Mouse (Mus musculus) intestine, embryonic 14.5 days (tissue): ENCODE data around the gene Tnpo3. TPM values are rescaled to one million over a fixed set of nuclear protein-coding genes. Genes with fewer than 3 reads are reported as not detected.

ENCODE experiments used
- ATAC-seq: fragments of 200-750 bp; cut with Nextera tagmentation; replicated peaks from 2 replicates; pipeline ENCODE4 v1.8.0; 2017; ENCODE audit warnings: low read depth, moderate number of reproducible peaks, moderate TSS enrichment, moderate library complexity; ENCODE audit not compliant: low FRiP score, low TSS enrichment
- DNase-seq: peaks from one replicate; pipeline ENCODE4 v3.0.0-alpha.2; 2018; ENCODE audit warnings: low spot score
- H3K27ac ChIP-seq: fragments of 300-500 bp; sonication (generic); 2 replicates; pipeline ENCODE4 v1.5.1; 2014; ENCODE audit warnings: low read depth, mild to moderate bottlenecking, control low read depth
- H3K27me3 ChIP-seq: fragments of 300-500 bp; sonication (generic); replicated peaks from 2 replicates; pipeline ENCODE4 v1.6.1; 2014; ENCODE audit warnings: low read length, control low read depth; ENCODE audit not compliant: control insufficient read depth, insufficient read depth
- H3K36me3 ChIP-seq: fragments of 300-500 bp; sonication (generic); 2 replicates; pipeline ENCODE4 v1.6.1; 2014; ENCODE audit warnings: low read length, control low read depth; ENCODE audit not compliant: control insufficient read depth, insufficient read depth
- H3K4me1 ChIP-seq: fragments of 300-500 bp; sonication (generic); replicated peaks from 2 replicates; pipeline ENCODE4 v1.6.1; 2014; ENCODE audit warnings: low read length, control low read depth, mixed read lengths; ENCODE audit not compliant: control insufficient read depth, insufficient read depth
- H3K4me2 ChIP-seq: fragments of 300-500 bp; sonication (generic); 2 replicates; pipeline ENCODE4 v1.6.1; 2014; ENCODE audit warnings: low read length
- H3K4me3 ChIP-seq: fragments of 300-500 bp; sonication (generic); 2 replicates; pipeline ENCODE4 v1.5.1; 2014; ENCODE audit warnings: low read depth, low read length, control low read depth, mixed read lengths
- H3K9ac ChIP-seq: fragments of 300-500 bp; sonication (generic); 2 replicates; pipeline ENCODE4 v1.6.1; 2014; ENCODE audit warnings: mild to moderate bottlenecking, low read length
- H3K9me3 ChIP-seq: fragments of 300-500 bp; sonication (generic); 2 replicates; pipeline ENCODE4 v1.6.1; 2016; ENCODE audit warnings: low read length, control low read depth; ENCODE audit not compliant: control insufficient read depth
- WGBS: fragments of 180-500 bp; shearing (Covaris S2); extraction: QIAGEN DNeasy Blood & Tissue Kit; methylation state at CpG from one replicate; pipeline ENCODE4 v1.1.7; 2014; 5-methylcytosine and 5-hydroxymethylcytosine counted together
- polyA plus RNA-seq: library from polyadenylated mRNA; unstranded; fragments of >200 nt; fragmentation: Nextera tagmentation; extraction: Ambion mirVana; gene quantifications from 2 replicates; pipeline ENCODE4 v1.2.1, GENCODE M21; 2014

Tnpo3 gene
- polyA plus RNA-seq, 1 experiment from 2014 or later: 91.2 TPM

- peak overlapping the region; percentile 55 for H3K4me3 ChIP-seq
- no peaks in the 10 kb centered on the region for H3K36me3 ChIP-seq
- 4% methylated on average over 34 of the region's 34 CpGs for WGBS
- no peaks in the 10 kb centered on the region for H3K9me3 ChIP-seq
- H3K4me2 ChIP-seq: peak overlapping the region; percentile 85
- H3K4me1 ChIP-seq: peaks cover 43% of the 10 kb centered on the region
- ATAC-seq (0 out of 2 replicates have a peak, but pooled peaks have one; percentile 50), DNase-seq (peak; percentile 72)
- peak overlapping the region; percentile 39; the same call in 1 of the 2 replicates for H3K9ac ChIP-seq
- no peak overlapping the region for H3K27ac ChIP-seq
- peaks cover 28% of the 10 kb centered on the region for H3K27me3 ChIP-seq
Observed at GRCm38 (mm10) chr6:29527361-29528164, 82.1 kb downstream of the Tnpo3 start.

GRCm38 (mm10) chr6:29526281-29527251 lies 83.1 kb downstream of the Tnpo3 start, which contains the start of gene Irf5:
TSS of gene Irf5 (plus strand) at chr6:29526625.
- H3K27me3 ChIP-seq: peaks cover 28% of the 10 kb centered on the region
- H3K4me1 ChIP-seq: peaks cover 43% of the 10 kb centered on the region
- ATAC-seq (peak; percentile 72), DNase-seq (peak; percentile 82)
- H3K9ac ChIP-seq: peak within 1 kb of the TSS; percentile 39
- H3K27ac ChIP-seq: no peak within 1 kb of the TSS
- 1% methylated on average over 85 of the region's 96 CpGs for WGBS
- H3K4me2 ChIP-seq: peak within 1 kb of the TSS; percentile 85
- no peaks in the 10 kb centered on the region for H3K36me3 ChIP-seq
- H3K4me3 ChIP-seq: peak within 1 kb of the TSS; percentile 55
- H3K9me3 ChIP-seq: no peaks in the 10 kb centered on the region

GRCm38 (mm10) chr6:29525256-29525655 lies 84.4 kb downstream of the Tnpo3 start:
- H3K27me3 ChIP-seq: peaks cover 28% of the 10 kb centered on the region
- no peak for DNase-seq
- WGBS: 76% methylated on average over 6 of the region's 6 CpGs

GRCm38 (mm10) chr6:29524034-29524489 lies 85.6 kb downstream of the Tnpo3 start:
- ATAC-seq: peak; percentile 32; the same call in 1 of the 2 replicates
- Histone ChIP-seq H3K4me3 (no peak overlapping the region), H3K27ac (peak overlapping the region; percentile 57; the same call in 1 of the 2 replicates), H3K9ac (no peak overlapping the region), H3K9me3 (0 out of 2 replicates have a peak, but pooled peaks cover 3% of the 10 kb centered on the region), H3K36me3 (no peaks in the 10 kb centered on the region), H3K27me3 (peaks cover 28% of the 10 kb centered on the region), H3K4me2 (no peak overlapping the region), H3K4me1 (peaks cover 37% of the 10 kb centered on the region)
- 39% methylated on average over 6 of the region's 6 CpGs for WGBS
- DNase-seq: peak; percentile 71

More at GRCm38 (mm10) chr6:29525256-29525655, 84.4 kb downstream of the Tnpo3 start:
- Histone ChIP-seq H3K4me2 (no peak overlapping the region), H3K4me1 (peaks cover 43% of the 10 kb centered on the region), H3K9me3 (no peaks in the 10 kb centered on the region), H3K4me3 (no peak overlapping the region), H3K27ac (no peak overlapping the region), H3K36me3 (no peaks in the 10 kb centered on the region), H3K9ac (no peak overlapping the region)
- ATAC-seq: no peak

GRCm38 (mm10) chr6:29523301-29524033 lies 86.2 kb downstream of the Tnpo3 start:
- 66% methylated on average over 12 of the region's 12 CpGs for WGBS
- Histone ChIP-seq H3K4me2 (no peak overlapping the region), H3K4me3 (no peak overlapping the region), H3K36me3 (no peaks in the 10 kb centered on the region), H3K27ac (peak overlapping the region; percentile 57; the same call in 1 of the 2 replicates), H3K9me3 (0 out of 2 replicates have a peak, but pooled peaks cover 3% of the 10 kb centered on the region), H3K4me1 (peaks cover 32% of the 10 kb centered on the region), H3K9ac (no peak overlapping the region), H3K27me3 (peaks cover 23% of the 10 kb centered on the region)
- ATAC-seq (no peak), DNase-seq (no peak)

- Histone ChIP-seq H3K4me3 (no peak overlapping the region), H3K27ac (peak overlapping the region; percentile 57; the same call in 1 of the 2 replicates)
- no peak for ATAC-seq
Observed at GRCm38 (mm10) chr6:29522626-29523300, 86.9 kb downstream of the Tnpo3 start.

GRCm38 (mm10) chr6:29517139-29517538 lies 92.5 kb downstream of the Tnpo3 start:
- no peak overlapping the region for H3K4me3 ChIP-seq
- 4% methylated on average over 5 of the region's 5 CpGs for WGBS
- H3K4me2 ChIP-seq: no peak overlapping the region
- no peak overlapping the region for H3K27ac ChIP-seq
- DNase-seq: peak; percentile 82
- H3K9me3 ChIP-seq: 0 out of 2 replicates have a peak, but pooled peaks cover 3% of the 10 kb centered on the region
- ATAC-seq: no peak; the same call in 1 of the 2 replicates
- H3K36me3 ChIP-seq: no peaks in the 10 kb centered on the region
- peaks cover 16% of the 10 kb centered on the region for H3K4me1 ChIP-seq
- H3K9ac ChIP-seq: no peak overlapping the region
- H3K27me3 ChIP-seq: no peaks in the 10 kb centered on the region

More at GRCm38 (mm10) chr6:29522626-29523300, 86.9 kb downstream of the Tnpo3 start:
- no peaks in the 10 kb centered on the region for H3K36me3 ChIP-seq
- peaks cover 26% of the 10 kb centered on the region for H3K4me1 ChIP-seq
- no peak overlapping the region for H3K4me2 ChIP-seq
- H3K27me3 ChIP-seq: peaks cover 16% of the 10 kb centered on the region
- DNase-seq: no peak
- no peak overlapping the region for H3K9ac ChIP-seq
- H3K9me3 ChIP-seq: 0 out of 2 replicates have a peak, but pooled peaks cover 3% of the 10 kb centered on the region
- WGBS: 44% methylated on average over 6 of the region's 6 CpGs
